Mouse (Mus musculus): Measurements from ENCODE around the gene Cd300c2.
"Not testable (repeated sequence)": the region's sequence is repeated elsewhere in the genome, so short reads cannot be mapped to it uniquely, and the experiment has no call there.

The Cd300c2 gene

GRCm38 (mm10) chr11:115001474-115002040 is at the start of gene Cd300c2:
TSS of gene Cd300c2 (minus strand) at chr11:115001880.
- DNase-seq, result peak; percentile 23 to 32

GRCm38 (mm10) chr11:115049282-115049895 is 47.7 kb upstream of the Cd300c2 start:
- DNase-seq, result peak; percentile 94 to 96

- peak in 1 of 2 experiments; percentile 31 for DNase-seq
These were observed 46.6 kb upstream of the Cd300c2 start, which contains the start of gene Cd300ld3 for GRCm38 (mm10) chr11:115048259-115048658. TSS of gene Cd300ld3 (minus strand) at chr11:115048409.

GRCm38 (mm10) chr11:115037669-115038068 is 36.0 kb upstream of the Cd300c2 start, which contains the start of gene Cd300ld5:
TSS of gene Cd300ld5 (minus strand) at chr11:115037769.
- DNase-seq, result not testable (repeated sequence)

GRCm38 (mm10) chr11:115026912-115027311 is 25.2 kb upstream of the Cd300c2 start, which contains the start of gene Cd300ld4:
TSS of gene Cd300ld4 (minus strand) at chr11:115027012.
- DNase-seq, result not testable (repeated sequence)

- not testable (repeated sequence) for DNase-seq
These were observed 14.4 kb upstream of the Cd300c2 start, which contains the start of gene Cd300ld2 for GRCm38 (mm10) chr11:115016093-115016492. TSS of gene Cd300ld2 (minus strand) at chr11:115016193.

GRCm38 (mm10) chr11:115004070-115004469 is 2.4 kb upstream of the Cd300c2 start:
- DNase-seq, result no peak

- DNase-seq, result no peak
These were observed 11.9 kb downstream of the Cd300c2 start, which contains the start of gene Cd300ld for GRCm38 (mm10) chr11:114989793-114990192. TSS of gene Cd300ld (minus strand) at chr11:114989922.

- DNase-seq, result no peak
These were observed 19.8 kb downstream of the Cd300c2 start for GRCm38 (mm10) chr11:114981866-114982265.

- DNase-seq, result peak in 1 of 2 experiments; percentile 18
These were observed 29.0 kb downstream of the Cd300c2 start for GRCm38 (mm10) chr11:114972726-114973125.

- DNase-seq, result no peak
These were observed 32.9 kb downstream of the Cd300c2 start, which contains the start of gene Cd300c for GRCm38 (mm10) chr11:114968752-114969207. TSS of gene Cd300c (minus strand) at chr11:114969157.

GRCm38 (mm10) chr11:114965182-114965828 is 36.4 kb downstream of the Cd300c2 start:
- DNase-seq, result no peak

GRCm38 (mm10) chr11:114960369-114960768 is 41.3 kb downstream of the Cd300c2 start:
- peak in 1 of 2 experiments; percentile 15 for DNase-seq

Data from cerebellum, adult 18-20 months (tissue).